Mouse (Mus musculus): ENCODE measurements around the gene Wdfy4.

- TF ChIP-seq CTCF (IDR thresholded peaks at IDR 0.05; ENCODE audit: borderline replicate concordance, insufficient read depth, low read length) (no peak), POLR2A (IDR thresholded peaks at IDR 0.05; ENCODE audit: low read depth, low read length) (no peak)
These were observed 50.1 kb downstream of the Wdfy4 start for GRCm38 (mm10) chr14:33135170-33135569.
